Mouse (Mus musculus): ENCODE data around the gene Nr6a1.

Nr6a1 gene

DNA sequence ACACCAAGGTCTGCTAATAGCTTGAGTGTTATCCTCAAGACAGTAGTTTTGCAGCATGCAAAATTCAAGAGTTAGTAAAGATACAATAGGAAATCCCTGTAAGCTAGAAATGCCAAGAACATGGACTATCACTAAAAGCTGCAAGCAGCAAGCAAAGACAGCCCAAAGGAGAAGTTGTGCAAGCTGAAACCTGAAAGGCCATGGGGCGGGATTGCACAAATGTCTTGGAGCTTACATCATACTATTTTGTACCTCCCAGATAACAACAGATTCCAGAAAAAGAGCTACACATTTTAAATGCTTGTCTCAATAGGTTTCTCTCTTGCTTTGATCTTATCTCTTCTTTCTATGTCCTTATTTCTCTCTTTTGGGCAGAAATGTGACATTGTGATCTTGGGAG is 60.8 kb downstream of the Nr6a1 start:
- DNase-seq: no peak

DNA sequence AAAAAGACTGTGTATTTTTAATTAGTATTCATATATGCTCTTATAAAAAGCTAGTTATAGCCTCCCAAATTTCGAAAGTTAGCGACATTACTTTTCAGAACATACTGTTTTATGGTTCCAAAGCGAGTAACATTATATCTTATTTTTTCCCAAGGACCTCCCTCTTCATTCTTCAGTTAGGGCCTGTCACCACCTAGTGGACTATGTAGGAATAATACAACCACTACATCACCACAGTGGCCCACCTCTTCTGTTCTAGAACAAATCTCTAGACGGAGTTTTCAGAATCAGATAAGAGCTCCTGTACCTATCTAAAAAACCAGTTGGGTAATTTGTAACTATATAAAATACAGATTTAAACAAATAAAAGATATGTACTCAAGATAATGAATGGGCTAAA is 63.5 kb downstream of the Nr6a1 start:
- peak in 1 of 2 experiments; percentile 9 for DNase-seq

DNA sequence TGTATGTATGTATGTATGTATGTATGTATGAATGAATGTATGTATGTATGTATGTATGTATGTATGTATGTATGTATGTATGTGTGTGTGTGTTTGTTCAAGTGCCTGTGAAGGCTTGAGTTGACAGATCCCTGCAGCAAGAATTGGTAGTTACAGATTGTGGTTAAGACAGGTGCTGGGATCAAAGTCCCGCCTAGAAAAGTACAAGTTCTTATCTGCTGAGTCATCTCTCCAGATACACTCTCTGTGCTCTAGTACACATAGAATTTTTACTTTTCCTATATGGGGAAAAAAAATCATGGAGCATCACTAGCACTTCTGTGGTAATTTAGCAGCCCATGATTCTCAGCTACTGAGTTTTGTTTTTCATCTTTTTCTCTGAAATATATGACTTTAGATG is 75.7 kb downstream of the Nr6a1 start:
- DNase-seq: no peak

DNA sequence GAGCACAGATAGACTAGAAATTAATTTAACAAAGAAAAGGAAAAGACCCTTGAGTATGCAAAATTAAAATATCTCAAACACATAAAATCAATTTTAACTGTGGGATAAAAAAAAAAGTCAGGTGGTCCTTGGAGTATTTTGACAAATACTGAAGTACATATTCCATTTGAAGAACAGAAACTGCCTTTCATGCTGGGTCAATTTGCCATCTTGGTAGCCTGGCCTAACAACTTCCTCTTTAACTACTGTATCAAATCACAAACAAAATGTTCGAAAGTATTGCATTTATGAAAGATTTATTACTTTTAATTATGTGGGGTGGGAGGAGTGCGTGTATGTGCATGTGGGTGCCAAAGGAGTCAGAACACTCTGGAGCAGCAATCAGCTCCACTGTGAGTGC is 81.2 kb downstream of the Nr6a1 start:
- no peak for DNase-seq

DNA sequence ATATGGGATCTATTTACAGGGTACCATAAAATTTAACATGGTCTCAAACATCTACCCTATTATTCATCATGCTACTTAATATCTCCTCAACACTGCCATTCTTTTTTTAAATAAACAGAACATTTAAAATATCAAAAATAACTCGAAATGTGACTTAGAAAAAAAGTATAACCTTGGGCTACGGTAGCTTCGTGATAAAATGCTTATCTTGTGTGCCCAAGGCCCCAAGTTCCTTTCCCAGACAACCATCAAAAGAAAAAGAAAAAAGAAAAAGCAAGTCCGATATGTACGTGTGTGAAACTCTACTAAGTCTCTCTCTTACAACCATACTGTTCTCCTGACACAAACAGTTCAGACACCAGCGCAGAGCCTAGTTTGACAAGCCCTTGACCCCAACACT is 92.0 kb downstream of the Nr6a1 start:
- DNase-seq: no peak

DNA sequence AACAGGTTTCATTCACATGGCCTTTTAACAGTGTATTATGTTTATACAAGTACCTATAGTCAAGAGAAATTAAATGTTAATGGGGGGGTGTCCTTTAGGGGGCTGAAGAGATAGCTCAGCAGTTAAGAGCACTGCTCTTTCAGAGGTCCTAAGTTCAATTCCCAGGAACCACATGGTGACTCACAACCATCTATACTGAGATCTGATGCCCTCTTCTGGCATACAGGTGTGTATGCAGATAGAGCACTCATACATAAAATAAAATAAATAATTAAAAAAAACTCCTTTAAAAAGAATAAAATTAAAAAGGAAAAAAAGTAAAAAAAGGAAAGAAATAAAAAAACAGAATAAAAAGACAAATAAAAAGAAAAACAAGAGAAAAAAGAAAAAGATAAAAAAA is 95.5 kb downstream of the Nr6a1 start:
- DNase-seq: no peak

DNA sequence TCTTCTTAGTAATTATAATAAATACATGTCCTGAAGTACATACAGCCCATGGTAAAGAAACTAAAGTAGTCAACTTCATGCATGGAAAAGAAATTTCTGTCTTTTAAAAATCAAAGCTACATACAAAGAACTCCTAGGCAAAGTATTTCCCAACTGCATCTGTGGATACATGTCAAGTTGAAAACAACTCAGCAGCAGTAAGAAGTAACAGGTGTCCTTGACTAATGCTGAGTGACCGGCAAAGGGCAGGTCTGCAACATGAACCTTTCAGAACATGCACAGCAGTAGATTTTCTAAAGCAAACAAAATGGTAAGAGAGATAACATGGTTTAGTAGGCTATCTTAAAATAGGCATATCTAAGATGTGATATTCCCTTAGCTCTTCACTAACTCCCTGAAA is 98.0 kb downstream of the Nr6a1 start:
- DNase-seq: no peak

DNA sequence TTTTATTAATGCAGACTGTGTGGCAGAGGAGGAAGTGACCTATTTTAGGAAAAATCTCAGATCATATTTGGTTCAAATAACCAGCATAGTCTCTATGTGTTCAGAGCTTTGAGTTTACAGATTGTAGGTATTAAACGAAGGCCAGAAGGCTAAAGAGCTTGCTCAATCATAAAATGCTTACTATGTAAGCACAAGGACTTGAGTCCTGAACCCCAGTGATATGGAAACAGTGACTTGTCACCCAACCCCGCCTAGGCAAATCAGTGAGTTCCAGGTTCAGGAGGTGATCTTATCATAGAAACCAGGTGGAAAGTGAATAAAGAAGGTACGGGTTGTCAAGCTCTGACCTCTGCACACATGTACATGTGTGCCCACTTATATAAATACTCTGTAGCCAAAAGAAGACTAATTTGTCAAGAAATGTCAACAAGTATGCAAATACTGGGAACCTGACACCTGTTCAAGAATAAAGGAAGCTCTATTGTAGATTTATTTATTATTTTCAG is 99.6 kb downstream of the Nr6a1 start:
- no peak for DNase-seq

DNA sequence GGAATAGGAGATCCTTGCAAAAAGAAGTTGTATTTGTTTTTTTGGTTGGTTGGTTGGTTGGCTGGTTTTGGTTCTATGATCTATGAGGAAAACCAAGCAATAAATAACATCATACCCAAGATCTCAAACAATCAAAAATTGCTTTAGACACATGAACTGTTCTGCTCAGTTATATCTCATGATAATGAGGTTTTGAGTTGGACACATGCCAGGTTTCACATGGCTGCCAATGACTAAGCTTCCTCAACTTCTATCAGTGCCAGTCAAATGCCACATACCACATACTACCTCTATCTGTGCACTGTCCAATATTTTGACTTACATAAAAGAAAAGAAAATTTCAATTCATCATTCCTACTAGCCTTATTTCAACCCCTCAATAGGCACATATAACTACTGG is 101.3 kb downstream of the Nr6a1 start:
- no peak for DNase-seq

DNA sequence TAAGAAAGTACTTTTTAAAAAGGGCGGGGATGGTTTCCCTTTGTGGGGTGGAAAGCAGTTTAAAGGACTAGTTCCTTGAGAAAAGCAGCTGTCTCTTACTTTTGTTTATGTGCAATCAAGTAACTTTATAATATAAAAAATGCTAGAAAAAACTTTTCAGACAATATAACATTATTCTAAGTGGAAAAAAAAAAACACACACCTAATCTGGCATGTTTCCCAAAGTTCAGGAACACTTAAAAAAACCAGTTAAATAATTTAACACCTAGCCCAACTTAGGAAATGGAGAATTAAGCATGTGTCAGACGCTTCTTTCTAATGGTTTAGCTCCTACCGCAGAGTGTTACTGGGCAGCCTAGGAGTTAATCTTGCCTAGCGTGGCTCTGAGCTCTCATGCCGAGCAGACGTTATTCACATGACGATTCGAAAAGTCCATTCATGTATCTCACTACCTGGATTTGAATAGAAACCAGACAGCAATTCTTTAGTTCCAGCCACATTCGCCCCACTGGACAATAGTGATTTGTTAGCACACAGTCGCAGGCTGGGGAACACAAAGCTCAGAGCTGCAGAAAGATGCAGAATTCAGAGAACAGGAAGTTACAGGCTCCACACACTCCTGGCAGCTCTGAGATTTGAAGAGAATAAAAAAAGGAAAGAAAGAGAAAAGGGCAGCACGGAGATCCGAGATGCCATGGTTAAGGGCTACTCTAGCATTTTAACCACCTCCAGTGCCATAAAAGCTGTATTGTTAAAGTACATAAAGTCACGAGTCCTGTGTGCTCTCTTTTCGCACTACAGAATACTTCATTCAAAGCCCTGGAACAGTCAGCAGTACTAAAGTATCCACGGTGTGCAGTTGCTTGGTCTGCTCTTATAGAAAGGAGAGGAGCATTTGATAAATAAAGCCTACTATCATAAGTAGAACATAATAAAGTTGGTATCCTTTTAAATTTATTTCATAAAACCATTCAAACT is 102.4 kb downstream of the Nr6a1 start:
- DNase-seq: peak in 1 of 2 experiments; percentile 23

DNA sequence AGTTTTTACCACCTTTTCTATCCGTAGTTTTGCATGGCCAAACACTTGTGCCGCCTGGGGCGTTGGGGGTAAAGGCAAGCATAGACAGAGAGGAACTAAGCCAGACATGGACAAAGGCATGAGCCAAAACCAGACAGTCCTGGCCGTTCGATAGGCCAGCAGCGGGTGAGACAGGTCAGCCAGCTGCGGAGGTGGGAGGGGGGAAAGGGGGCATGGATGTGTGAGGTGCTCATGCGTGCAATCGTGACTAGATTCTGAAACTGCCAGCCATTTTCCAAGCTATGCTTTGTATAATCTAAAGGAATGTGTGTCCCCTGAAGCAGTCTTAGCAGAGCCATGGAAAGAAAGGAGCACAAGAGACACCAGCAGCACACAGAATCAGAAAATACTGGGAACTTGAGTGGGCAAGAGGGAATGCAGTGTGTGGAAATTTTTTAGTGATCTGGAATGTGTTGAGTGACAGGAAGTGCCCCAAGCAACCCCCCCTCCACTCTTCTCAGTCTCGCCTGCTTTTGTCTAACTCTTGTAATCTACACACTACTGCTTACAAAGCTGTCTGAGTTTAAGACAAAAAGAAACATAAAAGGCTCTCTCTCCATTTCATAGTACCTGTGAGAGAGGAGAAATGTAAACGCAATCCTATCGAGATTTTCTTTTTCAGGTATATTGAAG is 103.4 kb downstream of the Nr6a1 start:
- peak; percentile 60 to 64 for DNase-seq

DNA sequence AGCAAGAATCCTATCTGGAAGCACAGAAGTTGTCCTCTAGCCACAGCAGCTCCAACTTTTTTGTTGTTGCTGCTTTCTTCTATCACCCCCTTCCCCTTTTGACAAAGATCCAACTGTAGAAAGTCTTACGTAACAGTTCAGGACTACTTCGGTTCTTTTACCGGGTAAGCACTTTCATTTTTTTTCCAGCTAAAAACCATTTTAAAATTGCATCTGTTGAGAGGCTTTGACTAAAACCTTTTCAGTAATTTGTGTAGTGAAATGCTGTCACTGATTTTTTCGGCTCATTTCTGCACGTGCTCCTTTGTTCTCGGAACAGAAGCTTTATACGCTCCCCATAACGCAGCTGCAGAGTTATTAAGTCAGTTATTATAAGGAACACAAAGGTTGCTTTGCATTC is 104.1 kb downstream of the Nr6a1 start:
- DNase-seq: peak in 1 of 2 experiments; percentile 43

DNA sequence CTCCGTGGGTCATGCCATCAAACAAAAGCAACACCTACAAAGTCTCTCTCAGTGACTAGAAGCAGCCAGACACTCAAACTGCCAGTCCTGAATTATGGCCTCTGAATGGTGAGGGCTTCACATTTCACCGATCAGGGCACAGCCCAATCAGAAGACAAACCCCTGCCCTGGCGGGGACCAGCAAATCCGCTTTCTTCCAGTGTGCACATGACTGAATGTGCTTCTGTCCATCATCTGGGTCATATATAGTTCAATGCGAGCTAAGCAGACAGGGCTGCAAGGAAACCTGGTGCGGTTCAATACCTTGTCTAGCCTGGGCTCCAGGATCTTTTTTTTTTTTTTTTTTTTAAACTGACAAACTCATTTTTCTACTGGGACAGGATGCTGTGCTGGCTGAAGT is 104.5 kb downstream of the Nr6a1 start:
- peak; percentile 29 to 59 for DNase-seq

DNA sequence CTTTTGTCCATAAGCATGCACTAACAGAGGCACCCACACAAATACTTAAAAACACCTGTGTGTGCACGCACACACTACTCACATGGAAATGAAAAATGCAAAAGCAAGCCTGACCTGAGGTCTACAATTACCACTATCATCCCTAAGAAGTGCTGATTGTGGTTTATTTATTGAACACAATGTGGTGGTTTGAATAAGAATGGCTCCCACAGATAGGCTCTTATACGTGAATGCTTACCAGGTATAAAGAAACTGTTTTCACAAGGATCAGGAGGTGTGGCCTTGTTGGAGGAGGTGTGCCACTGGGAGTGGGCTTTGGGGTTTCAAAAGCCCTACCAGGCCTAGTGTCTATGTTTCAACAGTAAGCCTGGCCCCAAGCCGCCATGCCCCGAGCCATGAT is 110.0 kb downstream of the Nr6a1 start:
- DNase-seq: no peak

DNA sequence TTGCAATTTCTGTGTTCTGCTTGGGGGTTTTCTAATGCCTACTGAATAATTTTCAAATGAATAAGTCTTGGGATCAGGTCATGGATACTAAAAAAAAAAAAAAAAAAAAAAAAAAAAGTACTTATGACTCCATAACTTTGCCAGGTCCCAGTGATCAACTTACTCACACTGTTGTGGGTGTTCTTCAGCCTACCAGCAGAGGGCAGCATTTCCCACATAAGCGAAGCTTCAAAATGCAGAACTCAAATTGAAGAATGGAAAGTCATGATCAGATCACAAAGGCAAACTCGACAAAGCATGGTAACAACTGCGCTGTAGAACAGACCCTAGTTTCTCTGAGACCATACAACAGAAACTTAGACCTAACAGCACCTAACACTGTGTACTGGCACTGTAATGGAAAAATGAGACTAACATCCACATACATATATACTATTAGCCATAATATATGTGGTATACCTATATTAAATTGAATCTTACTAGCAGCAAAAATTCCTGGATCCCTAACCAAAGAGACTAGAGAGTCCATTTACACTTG is 130.3 kb downstream of the Nr6a1 start:
- DNase-seq: peak; percentile 40 to 67

DNA sequence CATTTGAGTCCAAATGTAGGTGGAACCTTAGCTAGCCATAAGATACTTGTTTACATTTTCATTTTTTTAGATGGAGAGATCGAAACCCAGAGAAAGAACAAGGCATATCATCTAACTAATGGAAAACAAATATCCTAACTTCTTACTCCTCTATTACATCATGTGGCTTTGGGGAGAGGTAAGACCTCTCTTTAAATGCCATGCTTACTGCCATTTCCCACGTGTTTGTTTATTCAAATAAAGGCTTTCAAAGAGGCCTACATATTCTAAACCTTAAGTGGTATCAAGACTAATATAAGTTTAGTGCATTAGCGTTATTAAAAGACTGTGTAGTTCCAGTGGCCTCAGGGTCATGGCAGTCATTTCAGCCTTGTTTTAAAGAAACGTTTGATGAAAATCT is 140.2 kb downstream of the Nr6a1 start:
- no peak for DNase-seq

DNA sequence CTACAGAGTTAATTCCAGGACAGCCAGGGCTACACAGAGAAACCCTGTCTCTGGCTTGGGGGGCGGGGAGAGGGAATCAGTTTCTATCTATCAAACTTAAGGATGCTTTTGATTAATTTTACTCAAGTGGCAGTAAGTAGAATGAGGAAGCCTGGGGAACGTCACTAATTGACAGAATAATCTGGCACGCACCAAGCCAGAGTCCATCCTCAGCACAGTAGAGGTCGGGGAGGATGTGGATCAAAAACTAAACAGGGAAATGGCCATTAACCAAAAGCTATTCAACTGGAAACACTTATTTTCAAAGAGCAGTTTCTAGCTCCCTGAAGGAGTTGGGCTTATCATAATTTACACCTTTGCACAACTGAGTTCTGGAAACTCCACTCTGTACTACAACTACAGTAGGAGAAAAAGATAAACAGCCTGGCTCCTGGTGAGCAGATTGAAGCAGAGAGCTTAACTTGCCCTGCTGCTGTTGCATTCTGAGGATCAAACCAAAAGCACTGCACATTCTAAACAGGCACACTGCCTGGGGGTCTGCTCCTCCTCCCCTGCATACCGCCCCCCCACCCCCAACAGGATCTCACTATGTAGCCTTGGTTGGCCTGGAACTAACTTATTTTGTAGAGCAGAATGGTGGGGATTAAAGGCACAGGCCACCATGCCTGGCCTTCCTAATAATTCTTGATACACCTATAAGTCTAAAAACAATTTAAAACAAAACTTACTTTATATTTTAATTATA is 141.1 kb downstream of the Nr6a1 start:
- peak; percentile 11 to 29 for DNase-seq

DNA sequence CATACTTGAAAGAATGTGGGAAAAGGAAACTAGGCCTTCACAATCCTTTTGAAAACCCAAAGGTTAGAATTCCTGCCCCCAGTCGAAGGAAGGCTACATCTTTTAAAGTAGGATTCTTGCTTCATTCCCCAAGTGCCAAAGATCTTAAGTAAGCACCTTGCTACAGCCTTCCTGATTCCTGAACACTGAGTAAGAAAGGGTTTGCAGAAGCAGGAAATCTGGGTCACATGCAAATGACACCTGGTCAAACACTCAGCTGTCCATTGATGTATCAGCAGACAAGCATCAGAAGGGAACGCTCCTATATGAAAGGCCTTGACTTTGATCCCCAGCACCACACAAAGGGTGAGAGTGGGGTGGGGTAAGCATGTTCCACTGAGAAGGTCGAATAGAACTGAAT is 142.4 kb downstream of the Nr6a1 start:
- no peak for DNase-seq

DNA sequence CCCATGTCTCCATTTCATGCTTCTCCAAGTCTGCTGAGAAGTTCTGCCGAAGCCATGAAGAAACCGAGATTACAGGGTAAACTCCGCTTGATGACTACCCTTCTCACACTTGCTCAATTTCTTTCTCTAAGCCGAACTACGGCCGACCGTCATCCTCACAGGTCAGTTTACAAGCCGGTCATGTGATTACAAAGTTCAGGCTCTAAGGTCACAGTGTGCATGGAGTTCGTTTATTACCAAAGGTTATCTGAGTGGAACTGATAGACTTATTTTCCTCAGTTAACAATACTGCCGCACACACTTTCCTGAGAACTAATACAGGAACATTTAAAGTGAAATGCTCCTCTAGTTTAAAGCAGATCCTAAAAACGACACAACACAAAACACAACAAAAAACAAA is 143.1 kb downstream of the Nr6a1 start:
- peak; percentile 48 to 54 for DNase-seq

DNA sequence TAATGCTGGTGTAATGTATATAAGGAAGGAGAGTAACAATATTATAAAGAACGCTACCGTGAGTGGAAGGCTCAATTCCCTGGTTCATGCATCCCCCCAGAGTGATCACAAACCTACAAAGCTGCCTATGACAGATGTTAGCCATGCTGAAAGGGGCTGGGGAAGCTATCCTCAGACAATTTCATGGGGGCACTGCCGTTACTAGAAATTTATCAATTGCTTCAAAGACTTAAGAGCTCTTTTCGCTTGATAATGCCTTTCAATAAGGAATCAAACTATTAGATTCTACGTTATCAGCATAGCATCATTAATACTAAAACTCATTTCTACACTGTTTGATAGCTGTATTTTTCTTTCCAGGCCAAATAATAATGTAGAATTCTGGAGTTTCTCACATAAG is 144.1 kb downstream of the Nr6a1 start:
- DNase-seq: no peak

DNA sequence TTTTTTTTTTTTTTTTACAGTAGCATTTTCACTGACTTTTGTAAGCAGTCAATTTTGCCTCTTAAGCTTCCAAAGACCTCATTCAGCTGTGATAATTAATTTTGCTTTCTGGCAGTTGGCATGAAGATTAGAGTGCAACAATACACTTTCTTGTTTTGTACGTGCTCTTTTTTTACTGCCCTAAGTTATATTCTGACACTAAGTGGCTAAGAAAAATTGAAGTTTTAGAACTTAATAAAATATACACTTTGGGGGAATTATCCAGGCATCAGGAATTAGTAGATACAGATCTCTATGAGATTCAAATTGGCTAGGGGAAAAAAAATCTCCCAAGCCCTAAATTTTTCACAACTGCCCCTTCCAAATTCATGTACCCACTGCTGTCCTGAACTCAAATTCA is 144.8 kb downstream of the Nr6a1 start:
- DNase-seq: no peak

DNA sequence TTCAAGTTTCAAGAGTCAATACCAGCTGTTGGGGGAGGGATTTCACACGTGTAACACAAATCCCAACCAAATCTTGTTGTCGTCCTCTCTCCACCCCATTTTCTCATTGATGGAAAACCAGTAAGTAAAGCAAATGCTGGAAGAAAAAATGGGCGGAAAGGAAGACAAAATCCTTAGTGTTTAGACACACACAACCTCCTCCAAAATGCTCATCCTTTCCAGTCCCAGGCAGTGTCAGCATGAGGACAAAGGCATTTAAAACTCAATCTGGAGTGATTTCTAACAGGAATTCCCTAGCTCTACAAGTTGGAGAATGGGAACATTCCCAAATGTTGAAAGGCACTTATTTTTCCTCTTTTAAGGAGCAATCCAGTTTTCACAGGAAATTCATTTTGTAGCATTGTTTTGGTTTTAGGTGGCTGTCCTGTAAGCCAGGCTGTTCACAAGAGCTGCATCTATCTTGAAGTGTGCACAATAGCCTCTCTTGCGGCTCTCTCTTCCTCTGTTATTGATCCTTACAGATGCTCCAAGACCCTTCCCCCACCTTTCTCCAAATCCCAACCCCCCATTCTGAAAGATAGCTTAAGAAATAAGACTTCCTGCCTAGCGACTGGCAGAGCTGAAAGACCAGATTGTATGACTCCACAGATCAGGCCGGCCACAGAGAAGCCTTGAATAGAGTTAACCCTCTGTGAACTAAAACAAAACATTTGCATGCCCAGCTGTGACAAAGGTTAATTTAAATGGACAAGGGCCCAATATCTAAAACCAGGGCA is 145.4 kb downstream of the Nr6a1 start:
- DNase-seq: no peak

Measured in kidney, adult 8-10 months (tissue).